Mouse (Mus musculus): Measurements from ENCODE around the gene Bach1. TPM values are rescaled to one million over a fixed set of nuclear protein-coding genes. Genes with fewer than 3 reads are reported as not detected.

The Bach1 gene
- polyA plus RNA-seq, 1 experiment from 2014 or later, result 9.6 TPM

- Histone ChIP-seq H3K4me2 (ENCODE audit: low read depth, low read length) (no peak overlapping the region), H3K4me1 (ENCODE audit: control insufficient read depth, insufficient read depth, low read length) (0 out of 2 replicates have a peak, but pooled peaks cover 3% of the 10 kb centered on the region), H3K27ac (ENCODE audit: low read length) (no peak overlapping the region), H3K36me3 (ENCODE audit: control insufficient read depth, insufficient read depth, low read length) (no peaks in the 10 kb centered on the region), H3K27me3 (ENCODE audit: control insufficient read depth, insufficient read depth, low read length) (no peaks in the 10 kb centered on the region), H3K4me3 (replicated peaks; ENCODE audit: low read length) (no peak overlapping the region), H3K9me3 (replicated peaks; ENCODE audit: control insufficient read depth, low read length) (no peaks in the 10 kb centered on the region), H3K9ac (ENCODE audit: low read length) (no peak overlapping the region)
- no peak for ATAC-seq (ENCODE audit: insufficient read depth, low FRiP score)
- 86% methylated on average over 15 of the region's 15 CpGs for WGBS
These were observed 24.7 kb downstream of the Bach1 start for GRCm38 (mm10) chr16:87723479-87723878.

DNA sequence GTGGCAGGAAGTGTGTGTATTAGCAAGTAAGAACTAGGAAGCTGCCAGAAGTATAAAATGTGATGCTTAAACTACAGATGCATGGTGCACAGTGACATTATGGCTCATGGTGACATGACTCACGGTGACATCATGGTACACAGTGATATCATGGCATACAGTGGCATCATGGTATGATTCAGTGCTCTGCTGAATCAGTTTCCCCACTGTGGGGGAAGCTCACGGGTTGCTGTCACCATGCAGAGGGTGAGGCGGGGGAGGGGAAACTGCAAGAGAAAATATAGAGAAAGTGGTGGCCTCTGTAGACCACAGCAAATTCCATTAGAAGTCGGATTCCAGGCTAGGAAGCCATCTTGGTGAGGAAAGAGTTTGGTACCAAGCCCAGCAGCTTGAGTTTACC is 26.1 kb downstream of the Bach1 start:
- no peak for ATAC-seq (ENCODE audit: insufficient read depth, low FRiP score)
- Histone ChIP-seq H3K27me3 (ENCODE audit: control insufficient read depth, insufficient read depth, low read length) (no peaks in the 10 kb centered on the region), H3K4me3 (replicated peaks; ENCODE audit: low read length) (no peak overlapping the region), H3K4me2 (ENCODE audit: low read depth, low read length) (no peak overlapping the region), H3K9me3 (replicated peaks; ENCODE audit: control insufficient read depth, low read length) (no peaks in the 10 kb centered on the region), H3K36me3 (ENCODE audit: control insufficient read depth, insufficient read depth, low read length) (peaks cover 6% of the 10 kb centered on the region; the same call in 1 of the 2 replicates), H3K9ac (ENCODE audit: low read length) (no peak overlapping the region), H3K4me1 (ENCODE audit: control insufficient read depth, insufficient read depth, low read length) (0 out of 2 replicates have a peak, but pooled peaks cover 3% of the 10 kb centered on the region), H3K27ac (ENCODE audit: low read length) (peak overlapping the region; percentile 8; the same call in 1 of the 2 replicates)
- WGBS, result 89% methylated on average over 4 of the region's 4 CpGs

DNA sequence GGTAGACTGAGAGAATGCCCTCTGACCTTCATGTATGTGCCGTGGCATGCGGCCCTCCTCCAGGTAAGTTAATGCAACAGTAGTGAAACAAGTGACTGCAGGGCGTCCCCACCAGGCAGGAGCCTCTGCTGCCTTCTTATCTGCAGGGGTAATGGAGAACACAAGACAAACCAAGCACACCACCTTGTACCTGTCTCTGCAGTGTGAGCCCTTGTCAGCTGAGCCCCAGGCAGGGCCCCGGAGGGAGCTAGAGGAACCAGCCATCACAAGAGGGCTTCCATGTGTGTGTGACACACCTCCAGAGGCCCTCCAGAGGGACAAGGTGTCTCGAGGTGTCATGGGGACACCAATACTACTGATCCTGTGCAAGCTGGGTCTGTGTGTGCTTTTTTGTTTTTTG is 26.5 kb downstream of the Bach1 start:
- H3K36me3 ChIP-seq (ENCODE audit: control insufficient read depth, insufficient read depth, low read length), result peaks cover 9% of the 10 kb centered on the region
- no peak overlapping the region for H3K4me3 ChIP-seq (replicated peaks; ENCODE audit: low read length)
- 72% methylated on average over 5 of the region's 5 CpGs for WGBS
- H3K27ac ChIP-seq (ENCODE audit: low read length), result peak overlapping the region; percentile 8; the same call in 1 of the 2 replicates
- H3K9me3 ChIP-seq (replicated peaks; ENCODE audit: control insufficient read depth, low read length), result no peaks in the 10 kb centered on the region
- H3K4me1 ChIP-seq (ENCODE audit: control insufficient read depth, insufficient read depth, low read length), result 0 out of 2 replicates have a peak, but pooled peaks cover 3% of the 10 kb centered on the region
- H3K27me3 ChIP-seq (ENCODE audit: control insufficient read depth, insufficient read depth, low read length), result no peaks in the 10 kb centered on the region
- no peak overlapping the region for H3K4me2 ChIP-seq (ENCODE audit: low read depth, low read length)
- no peak overlapping the region for H3K9ac ChIP-seq (ENCODE audit: low read length)
- ATAC-seq (ENCODE audit: insufficient read depth, low FRiP score), result no peak

GRCm38 (mm10) chr16:87725963-87726362 is 27.2 kb downstream of the Bach1 start:
- 0 out of 2 replicates have a peak overlapping the region, but pooled peaks have one; percentile 9 for H3K4me2 ChIP-seq (ENCODE audit: low read depth, low read length)
- 69% methylated on average over 21 of the region's 21 CpGs for WGBS

DNA sequence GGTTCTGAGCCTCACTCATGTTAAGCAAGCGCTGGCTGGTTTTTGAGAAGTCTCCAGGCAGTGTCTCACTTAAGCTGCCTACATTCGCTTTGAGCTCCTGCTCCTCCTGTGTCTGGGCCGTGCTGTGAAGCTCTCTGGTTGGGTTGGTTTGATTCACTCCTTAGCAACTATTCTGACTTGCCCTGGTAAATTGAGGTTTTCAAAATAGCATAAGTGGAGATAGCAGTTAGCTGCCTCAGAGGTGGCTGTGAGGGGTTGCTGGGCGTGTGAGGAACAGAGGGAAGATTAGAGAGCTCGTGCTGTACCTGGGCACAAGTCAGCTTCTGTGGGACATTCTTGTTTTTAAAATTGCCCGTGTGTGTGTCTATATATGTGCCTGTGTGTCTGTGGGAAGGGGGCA is 27.6 kb downstream of the Bach1 start:
- H3K9ac ChIP-seq (ENCODE audit: low read length), result no peak overlapping the region
- 0 out of 2 replicates have a peak overlapping the region, but pooled peaks have one; percentile 9 for H3K4me2 ChIP-seq (ENCODE audit: low read depth, low read length)
- no peaks in the 10 kb centered on the region for H3K27me3 ChIP-seq (ENCODE audit: control insufficient read depth, insufficient read depth, low read length)
- no peak for ATAC-seq (ENCODE audit: insufficient read depth, low FRiP score)
- peak overlapping the region; percentile 50 for H3K27ac ChIP-seq (ENCODE audit: low read length)
- H3K4me3 ChIP-seq (replicated peaks; ENCODE audit: low read length), result no peak overlapping the region
- no peaks in the 10 kb centered on the region for H3K9me3 ChIP-seq (replicated peaks; ENCODE audit: control insufficient read depth, low read length)
- H3K36me3 ChIP-seq (ENCODE audit: control insufficient read depth, insufficient read depth, low read length), result peaks cover 18% of the 10 kb centered on the region
- 0 out of 2 replicates have a peak, but pooled peaks cover 3% of the 10 kb centered on the region for H3K4me1 ChIP-seq (ENCODE audit: control insufficient read depth, insufficient read depth, low read length)
- WGBS, result 75% methylated on average over 6 of the region's 6 CpGs

More at GRCm38 (mm10) chr16:87725963-87726362, 27.2 kb downstream of the Bach1 start:
- H3K9me3 ChIP-seq (replicated peaks; ENCODE audit: control insufficient read depth, low read length), result no peaks in the 10 kb centered on the region
- peak; percentile 90 for ATAC-seq (ENCODE audit: insufficient read depth, low FRiP score)
- no peaks in the 10 kb centered on the region for H3K27me3 ChIP-seq (ENCODE audit: control insufficient read depth, insufficient read depth, low read length)
- peaks cover 15% of the 10 kb centered on the region for H3K36me3 ChIP-seq (ENCODE audit: control insufficient read depth, insufficient read depth, low read length)
- H3K27ac ChIP-seq (ENCODE audit: low read length), result peak overlapping the region; percentile 50
- H3K4me3 ChIP-seq (replicated peaks; ENCODE audit: low read length), result no peak overlapping the region
- 0 out of 2 replicates have a peak, but pooled peaks cover 3% of the 10 kb centered on the region for H3K4me1 ChIP-seq (ENCODE audit: control insufficient read depth, insufficient read depth, low read length)
- H3K9ac ChIP-seq (ENCODE audit: low read length), result no peak overlapping the region

- Histone ChIP-seq H3K4me3 (replicated peaks; ENCODE audit: low read length) (no peak overlapping the region), H3K9ac (ENCODE audit: low read length) (no peak overlapping the region), H3K4me2 (ENCODE audit: low read depth, low read length) (no peak overlapping the region), H3K27me3 (ENCODE audit: control insufficient read depth, insufficient read depth, low read length) (no peaks in the 10 kb centered on the region), H3K27ac (ENCODE audit: low read length) (no peak overlapping the region), H3K9me3 (replicated peaks; ENCODE audit: control insufficient read depth, low read length) (no peaks in the 10 kb centered on the region), H3K4me1 (ENCODE audit: control insufficient read depth, insufficient read depth, low read length) (0 out of 2 replicates have a peak, but pooled peaks cover 3% of the 10 kb centered on the region), H3K36me3 (ENCODE audit: control insufficient read depth, insufficient read depth, low read length) (peaks cover 18% of the 10 kb centered on the region)
- 72% methylated on average over 9 of the region's 9 CpGs for WGBS
- ATAC-seq (ENCODE audit: insufficient read depth, low FRiP score), result no peak
These were observed 28.5 kb downstream of the Bach1 start for GRCm38 (mm10) chr16:87727250-87727649.

DNA sequence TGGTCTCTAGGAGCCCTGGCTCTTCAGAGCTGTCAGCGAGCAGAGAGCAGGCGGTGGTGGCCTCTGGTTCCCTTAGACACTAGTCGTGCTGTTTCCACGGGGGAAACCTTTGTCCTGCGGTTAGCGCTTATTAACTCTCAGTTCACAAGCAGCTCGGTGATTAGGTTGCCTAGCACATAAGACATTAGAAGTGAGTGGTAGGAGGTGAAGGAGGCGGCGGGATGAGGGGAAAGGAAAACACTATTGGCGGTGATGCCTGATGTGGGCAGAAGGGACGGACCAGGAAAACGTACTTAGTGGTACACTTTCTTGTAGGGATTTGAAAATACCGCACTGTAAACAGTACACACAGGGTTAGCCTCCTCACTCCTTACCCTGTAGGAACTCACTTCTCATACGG is 29.2 kb downstream of the Bach1 start:
- peaks cover 18% of the 10 kb centered on the region for H3K36me3 ChIP-seq (ENCODE audit: control insufficient read depth, insufficient read depth, low read length)
- WGBS, result 84% methylated on average over 14 of the region's 14 CpGs
- H3K9ac ChIP-seq (ENCODE audit: low read length), result no peak overlapping the region
- ATAC-seq (ENCODE audit: insufficient read depth, low FRiP score), result no peak
- no peaks in the 10 kb centered on the region for H3K27me3 ChIP-seq (ENCODE audit: control insufficient read depth, insufficient read depth, low read length)
- H3K4me1 ChIP-seq (ENCODE audit: control insufficient read depth, insufficient read depth, low read length), result 0 out of 2 replicates have a peak, but pooled peaks cover 3% of the 10 kb centered on the region
- no peaks in the 10 kb centered on the region for H3K9me3 ChIP-seq (replicated peaks; ENCODE audit: control insufficient read depth, low read length)
- no peak overlapping the region for H3K4me2 ChIP-seq (ENCODE audit: low read depth, low read length)
- H3K4me3 ChIP-seq (replicated peaks; ENCODE audit: low read length), result no peak overlapping the region
- H3K27ac ChIP-seq (ENCODE audit: low read length), result no peak overlapping the region

DNA sequence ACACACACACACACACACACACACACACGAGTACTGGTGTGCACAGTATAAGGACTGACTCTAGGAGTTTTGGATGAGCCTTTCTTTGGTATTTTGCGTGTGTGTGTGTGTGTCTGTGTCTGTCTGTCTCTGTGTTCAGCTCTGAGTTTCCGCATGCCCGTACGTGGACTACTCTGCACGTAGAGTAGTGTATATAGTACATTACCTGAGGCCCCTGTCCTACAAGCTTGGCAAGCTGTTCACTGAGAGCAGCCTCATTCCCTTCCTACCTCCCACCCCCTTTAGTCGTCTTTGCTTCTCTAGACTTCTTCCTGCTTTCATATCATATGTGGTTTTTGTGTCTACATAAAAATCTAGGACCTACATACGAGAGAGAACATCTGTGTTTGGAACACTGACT is 30.0 kb downstream of the Bach1 start:
- Histone ChIP-seq H3K27ac (ENCODE audit: low read length) (no peak overlapping the region), H3K4me1 (ENCODE audit: control insufficient read depth, insufficient read depth, low read length) (0 out of 2 replicates have a peak, but pooled peaks cover 3% of the 10 kb centered on the region), H3K4me3 (replicated peaks; ENCODE audit: low read length) (no peak overlapping the region), H3K4me2 (ENCODE audit: low read depth, low read length) (no peak overlapping the region), H3K9me3 (replicated peaks; ENCODE audit: control insufficient read depth, low read length) (no peaks in the 10 kb centered on the region), H3K9ac (ENCODE audit: low read length) (no peak overlapping the region), H3K27me3 (ENCODE audit: control insufficient read depth, insufficient read depth, low read length) (no peaks in the 10 kb centered on the region), H3K36me3 (ENCODE audit: control insufficient read depth, insufficient read depth, low read length) (peaks cover 18% of the 10 kb centered on the region)
- no peak for ATAC-seq (ENCODE audit: insufficient read depth, low FRiP score)
- WGBS, result 87% methylated on average over 8 of the region's 8 CpGs

DNA sequence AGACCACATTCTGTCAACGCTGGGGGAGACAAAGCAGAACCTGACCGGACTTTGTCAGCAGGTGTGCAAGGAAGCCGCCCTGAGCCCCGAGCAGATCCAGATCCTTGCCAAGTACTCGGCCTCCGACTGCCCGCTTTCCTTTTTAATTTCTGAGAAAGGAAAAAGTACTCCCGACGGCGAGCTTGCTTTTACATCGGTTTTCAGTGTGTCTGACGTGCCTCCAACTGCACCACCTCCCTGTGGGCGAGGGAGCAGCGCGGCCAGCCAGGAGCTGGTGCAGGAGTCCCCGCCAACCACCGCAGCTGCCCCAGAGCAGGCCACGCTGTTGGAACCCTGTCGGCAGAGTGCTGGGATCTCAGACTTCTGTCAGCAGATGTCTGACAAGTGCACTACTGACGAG is 30.7 kb downstream of the Bach1 start:
- H3K9me3 ChIP-seq (replicated peaks; ENCODE audit: control insufficient read depth, low read length), result no peaks in the 10 kb centered on the region
- H3K27me3 ChIP-seq (ENCODE audit: control insufficient read depth, insufficient read depth, low read length), result no peaks in the 10 kb centered on the region
- no peak overlapping the region for H3K4me3 ChIP-seq (replicated peaks; ENCODE audit: low read length)
- no peak overlapping the region for H3K4me2 ChIP-seq (ENCODE audit: low read depth, low read length)
- no peak overlapping the region for H3K27ac ChIP-seq (ENCODE audit: low read length)
- 91% methylated on average over 20 of the region's 20 CpGs for WGBS
- peaks cover 18% of the 10 kb centered on the region for H3K36me3 ChIP-seq (ENCODE audit: control insufficient read depth, insufficient read depth, low read length)
- H3K9ac ChIP-seq (ENCODE audit: low read length), result no peak overlapping the region
- ATAC-seq (ENCODE audit: insufficient read depth, low FRiP score), result no peak
- H3K4me1 ChIP-seq (ENCODE audit: control insufficient read depth, insufficient read depth, low read length), result 0 out of 2 replicates have a peak, but pooled peaks cover 3% of the 10 kb centered on the region

Measured in stomach, embryonic 16.5 days (tissue).